Mouse (Mus musculus) midbrain, embryonic 11.5 days (tissue): ENCODE data around the gene Max. TPM values are rescaled to one million over a fixed set of nuclear protein-coding genes. Genes with fewer than 3 reads are reported as not detected.

Source experiments
- ATAC-seq: fragments of 200-750 bp; cut with Nextera tagmentation; 2 replicates; pipeline ENCODE4 v1.8.0; 2017; ENCODE audit warnings: moderate TSS enrichment, moderate library complexity; ENCODE audit not compliant: low FRiP score
- DNase-seq: peaks from one replicate; pipeline ENCODE4 v3.0.0; 2015; ENCODE audit warnings: low spot score; ENCODE audit errors: missing footprints
- H3K27ac ChIP-seq: fragments of 300-500 bp; sonication (generic); 2 replicates; pipeline ENCODE4 v1.5.1; 2014; ENCODE audit warnings: low read depth, low read length
- H3K27me3 ChIP-seq: fragments of 300-500 bp; sonication (generic); 2 replicates; pipeline ENCODE4 v1.6.1; 2014; ENCODE audit warnings: mild to moderate bottlenecking, low read length, moderate library complexity, mixed read lengths; ENCODE audit not compliant: control insufficient read depth, insufficient read depth
- H3K36me3 ChIP-seq: fragments of 300-500 bp; sonication (generic); 2 replicates; pipeline ENCODE4 v1.6.1; 2014; ENCODE audit warnings: mild to moderate bottlenecking, low read length, moderate library complexity, mixed read lengths; ENCODE audit not compliant: control insufficient read depth, insufficient read depth
- H3K4me1 ChIP-seq: fragments of 300-500 bp; sonication (generic); 2 replicates; pipeline ENCODE4 v1.6.1; 2014; ENCODE audit warnings: low read length; ENCODE audit not compliant: control insufficient read depth, insufficient read depth
- H3K4me2 ChIP-seq: fragments of 300-500 bp; sonication (generic); 2 replicates; pipeline ENCODE4 v1.6.1; 2014; ENCODE audit warnings: mild to moderate bottlenecking, moderate library complexity
- H3K4me3 ChIP-seq: fragments of 300-500 bp; sonication (generic); 2 replicates; pipeline ENCODE4 v1.5.1; 2014; ENCODE audit warnings: low read depth, low read length
- H3K9ac ChIP-seq: fragments of 300-500 bp; sonication (generic); 2 replicates; pipeline ENCODE4 v1.6.1; 2014; ENCODE audit warnings: low read length
- H3K9me3 ChIP-seq: fragments of 300-500 bp; sonication (generic); 2 replicates; pipeline ENCODE4 v1.6.1; 2016; ENCODE audit warnings: low read length; ENCODE audit not compliant: control insufficient read depth
- WGBS: fragments of 180-500 bp; shearing (Covaris S2); extraction: QIAGEN DNeasy Blood & Tissue Kit; methylation state at CpG from one replicate; pipeline ENCODE4 v1.1.7; 2014; 5-methylcytosine and 5-hydroxymethylcytosine counted together
- polyA plus RNA-seq: library from polyadenylated mRNA; unstranded; fragments of >200 nt; fragmentation: Nextera tagmentation; extraction: Ambion mirVana; gene quantifications from 2 replicates; pipeline ENCODE4 v1.2.1, GENCODE M21; 2014

Max gene
- polyA plus RNA-seq, 1 experiment from 2014 or later = 29.2 TPM

GRCm38 (mm10) chr12:76961052-76961931, 709 bp downstream of the Max start:
- H3K27me3 ChIP-seq = no peaks in the 10 kb centered on the region
- no peaks in the 10 kb centered on the region for H3K36me3 ChIP-seq
- peak overlapping the region; percentile 35; the same call in 1 of the 2 replicates for H3K27ac ChIP-seq
- DNase-seq (peak; percentile 95), ATAC-seq (peak; percentile 47)
- H3K9me3 ChIP-seq = no peaks in the 10 kb centered on the region
- peaks cover 14% of the 10 kb centered on the region for H3K4me1 ChIP-seq
- WGBS = 5% methylated on average over 37 of the region's 45 CpGs
- H3K9ac ChIP-seq = peak overlapping the region; percentile 77
- peak overlapping the region; percentile 83 for H3K4me2 ChIP-seq
- H3K4me3 ChIP-seq = peak overlapping the region; percentile 94

GRCm38 (mm10) chr12:76957688-76958087, 4.3 kb downstream of the Max start:
- Histone ChIP-seq H3K9me3 (no peaks in the 10 kb centered on the region), H3K4me1 (peaks cover 8% of the 10 kb centered on the region), H3K4me3 (no peak overlapping the region), H3K36me3 (peaks cover 3% of the 10 kb centered on the region; the same call in 1 of the 2 replicates), H3K27ac (no peak overlapping the region), H3K27me3 (no peaks in the 10 kb centered on the region), H3K4me2 (no peak overlapping the region), H3K9ac (no peak overlapping the region)
- 93% methylated on average over 5 of the region's 5 CpGs for WGBS
- ATAC-seq = no peak
- no peak for DNase-seq

- DNase-seq (no peak), ATAC-seq (no peak)
- H3K4me3 ChIP-seq = no peak overlapping the region
- H3K9ac ChIP-seq = no peak overlapping the region
- H3K4me1 ChIP-seq = no peaks in the 10 kb centered on the region
- H3K27me3 ChIP-seq = no peaks in the 10 kb centered on the region
- 85% methylated on average over 10 of the region's 10 CpGs for WGBS
- H3K4me2 ChIP-seq = no peak overlapping the region
- peaks cover 3% of the 10 kb centered on the region; the same call in 1 of the 2 replicates for H3K36me3 ChIP-seq
- no peaks in the 10 kb centered on the region for H3K9me3 ChIP-seq
- H3K27ac ChIP-seq = no peak overlapping the region
Observed at GRCm38 (mm10) chr12:76954698-76955423, 7.1 kb downstream of the Max start.

GRCm38 (mm10) chr12:76953750-76954363, 8.1 kb downstream of the Max start:
- Histone ChIP-seq H3K27me3 (no peaks in the 10 kb centered on the region), H3K27ac (no peak overlapping the region), H3K4me2 (no peak overlapping the region), H3K4me1 (no peaks in the 10 kb centered on the region), H3K4me3 (no peak overlapping the region), H3K9me3 (no peaks in the 10 kb centered on the region), H3K9ac (no peak overlapping the region), H3K36me3 (peaks cover 3% of the 10 kb centered on the region; the same call in 1 of the 2 replicates)
- 94% methylated on average over 2 of the region's 2 CpGs for WGBS
- ATAC-seq (no peak), DNase-seq (no peak)

- Histone ChIP-seq H3K36me3 (peaks cover 2% of the 10 kb centered on the region; the same call in 1 of the 2 replicates), H3K9me3 (no peaks in the 10 kb centered on the region), H3K27ac (no peak overlapping the region), H3K27me3 (no peaks in the 10 kb centered on the region), H3K4me3 (no peak overlapping the region), H3K4me1 (no peaks in the 10 kb centered on the region), H3K4me2 (no peak overlapping the region), H3K9ac (no peak overlapping the region)
- ATAC-seq = no peak
- DNase-seq = no peak
- 90% methylated on average over 5 of the region's 5 CpGs for WGBS
Observed at GRCm38 (mm10) chr12:76950330-76950729, 11.7 kb downstream of the Max start.

- WGBS = 84% methylated on average over 3 of the region's 3 CpGs
- H3K4me3 ChIP-seq = no peak overlapping the region
- no peak for DNase-seq
- no peaks in the 10 kb centered on the region for H3K27me3 ChIP-seq
- H3K36me3 ChIP-seq = peaks cover 4% of the 10 kb centered on the region; the same call in 1 of the 2 replicates
- H3K4me1 ChIP-seq = no peaks in the 10 kb centered on the region
- H3K9ac ChIP-seq = no peak overlapping the region
- H3K4me2 ChIP-seq = no peak overlapping the region
- no peak overlapping the region for H3K27ac ChIP-seq
- ATAC-seq = no peak
- H3K9me3 ChIP-seq = no peaks in the 10 kb centered on the region
Observed at GRCm38 (mm10) chr12:76948781-76949180, 13.2 kb downstream of the Max start.

- H3K9me3 ChIP-seq = no peaks in the 10 kb centered on the region
- no peak overlapping the region for H3K4me2 ChIP-seq
- no peak overlapping the region for H3K27ac ChIP-seq
- H3K27me3 ChIP-seq = no peaks in the 10 kb centered on the region
- ATAC-seq = no peak
- H3K9ac ChIP-seq = no peak overlapping the region
- 92% methylated on average over 2 of the region's 2 CpGs for WGBS
- H3K4me3 ChIP-seq = no peak overlapping the region
- no peaks in the 10 kb centered on the region for H3K4me1 ChIP-seq
- DNase-seq = no peak
- peaks cover 4% of the 10 kb centered on the region; the same call in 1 of the 2 replicates for H3K36me3 ChIP-seq
Observed at GRCm38 (mm10) chr12:76948185-76948584, 13.8 kb downstream of the Max start.

GRCm38 (mm10) chr12:76947487-76947886, 14.5 kb downstream of the Max start:
- DNase-seq (no peak), ATAC-seq (no peak)
- Histone ChIP-seq H3K4me3 (no peak overlapping the region), H3K36me3 (peaks cover 9% of the 10 kb centered on the region; the same call in 1 of the 2 replicates), H3K9ac (no peak overlapping the region), H3K27ac (no peak overlapping the region), H3K4me2 (no peak overlapping the region), H3K9me3 (no peaks in the 10 kb centered on the region), H3K4me1 (no peaks in the 10 kb centered on the region), H3K27me3 (no peaks in the 10 kb centered on the region)
- 99% methylated on average over 3 of the region's 3 CpGs for WGBS
